Mouse (Mus musculus): ENCODE data around the gene Gm10750.
"Not testable (repeated sequence)": the region's sequence is repeated elsewhere in the genome, so short reads cannot be mapped to it uniquely, and the experiment has no call there.

Gm10750 gene

GRCm38 (mm10) chr2:149017137-149017536 is at the start of gene Gm10750:
Gene Gm10750 (minus strand): TSS chr2:149017237.
- not testable (repeated sequence) for DNase-seq (ENCODE audit: low read depth, low spot score)

DNA sequence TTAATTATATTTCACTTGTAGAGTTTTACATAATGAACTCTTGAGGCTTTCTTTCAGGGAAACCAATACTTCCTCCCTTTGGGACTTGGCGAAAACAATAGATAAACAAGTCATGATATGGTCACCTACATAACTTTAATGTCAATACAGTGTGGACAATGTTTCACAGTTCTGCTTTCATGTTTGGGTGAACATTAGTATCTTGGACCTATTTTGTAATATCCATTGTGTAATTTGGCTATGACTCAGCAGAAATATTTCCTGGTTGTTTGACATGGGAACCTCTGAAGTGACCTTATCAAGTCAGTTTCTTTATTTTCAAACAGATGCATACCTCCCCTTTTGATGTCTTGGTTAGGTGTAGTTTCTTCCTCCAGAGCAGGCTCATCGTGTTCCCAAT is 12.2 kb downstream of the Gm10750 start:
- DNase-seq (ENCODE audit: low read depth, low spot score), result no peak

- DNase-seq (ENCODE audit: low read depth, low spot score), result no peak
Observed at GRCm38 (mm10) chr2:149003151-149003550, 13.9 kb downstream of the Gm10750 start, which contains the start of gene Gm1330. Gene Gm1330 (minus strand): TSS chr2:149003251.

GRCm38 (mm10) chr2:148995133-148995532 is 21.9 kb downstream of the Gm10750 start:
- DNase-seq (ENCODE audit: low read depth, low spot score), result no peak

All from brain, embryonic 18.5 days (tissue).